Mouse (Mus musculus) kidney, adult 2 months (tissue): Measurements from ENCODE around the gene Btbd2.

ENCODE experiments used
- CTCF ChIP-seq: fragments of 200-500 bp; conservative IDR thresholded peaks from 2 replicates; pipeline ENCODE4 v1.5.1; 2011; ENCODE audit warnings: low read depth, mild to moderate bottlenecking, control low read depth, low read length, moderate library complexity, mixed read lengths; ENCODE audit not compliant: insufficient read depth, insufficient read length
- POLR2A ChIP-seq: fragments of 200-500 bp; IDR thresholded peaks from one replicate; pipeline ENCODE4 v1.6.1; 2011; ENCODE audit warnings: low read depth, low read length, control low read depth

DNA sequence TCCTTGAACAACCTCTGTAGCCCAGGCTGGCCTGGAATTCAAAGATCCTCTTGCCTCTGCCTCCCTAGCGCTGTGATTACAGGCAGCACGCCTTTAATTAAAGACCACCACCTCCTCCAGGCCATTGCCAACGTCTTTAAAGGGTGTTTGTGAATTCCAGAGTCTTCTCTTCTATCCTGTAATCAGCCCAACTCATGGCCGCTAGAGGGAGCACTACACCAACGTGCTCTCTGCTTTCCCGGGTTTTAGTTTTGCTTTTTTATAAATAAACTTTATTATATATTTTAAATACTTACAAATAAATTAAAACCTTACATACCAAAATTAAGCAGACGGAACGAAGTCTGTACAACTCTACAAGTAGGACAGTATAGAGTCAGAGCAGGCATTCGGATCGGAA lies 2.3 kb upstream of the Btbd2 start:
- TF ChIP-seq POLR2A (no peak), CTCF (peak; percentile 72)
